Mouse (Mus musculus) right cerebral cortex, adult 2 months (tissue): ENCODE measurements around the gene Olfr816.
"Not testable (repeated sequence)": the region's sequence is repeated elsewhere in the genome, so short reads cannot be mapped to it uniquely, and the experiment has no call there.

Source experiments
- DNase-seq, 2 experiments: peaks; one replicate each; pipeline ENCODE4 v3.0.0; 2021 to 2022; ENCODE audit warnings: low spot score in 2 of 2

The Olfr816 gene

DNA sequence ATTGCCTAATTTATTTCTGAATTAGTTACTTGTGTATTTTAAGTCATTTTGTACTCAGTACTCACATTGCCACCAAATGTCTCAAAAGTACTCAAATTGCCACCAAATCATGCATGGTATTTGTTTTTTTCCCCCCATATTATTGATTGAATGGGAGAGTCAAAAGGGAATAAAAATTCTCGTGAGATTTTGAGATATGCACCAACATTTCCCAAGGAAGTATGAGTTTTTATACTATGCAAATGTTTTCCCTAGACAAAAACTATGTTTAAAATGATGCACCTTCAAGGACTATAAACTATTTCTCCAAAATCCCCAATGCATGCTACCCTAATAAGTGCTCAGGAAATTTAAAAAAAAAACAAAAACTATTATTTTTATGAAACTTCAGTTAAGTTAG, at the start of gene Olfr816:
TSS of gene Olfr816 (minus strand) at position 101 of the 400 bp plus-strand sequence.
- DNase-seq = no peak

DNA sequence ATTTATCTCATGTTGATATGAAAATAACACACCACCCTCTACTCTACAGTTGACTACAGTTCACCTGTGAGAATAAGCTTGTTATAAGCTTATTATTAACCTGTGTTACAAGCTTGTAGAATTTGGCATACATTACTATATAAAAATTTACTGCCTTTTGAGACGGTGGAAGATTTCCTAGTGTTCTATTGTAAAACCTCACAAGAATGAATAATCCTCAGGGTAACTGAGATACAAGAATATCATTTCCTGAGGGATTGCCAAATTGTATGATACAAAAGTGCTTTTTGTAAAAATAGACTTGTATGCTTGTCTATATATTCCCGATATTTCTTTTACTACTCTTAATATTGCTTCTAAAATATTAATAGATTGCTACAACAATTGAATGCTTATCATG, 33.6 kb upstream of the Olfr816 start, which contains the start of gene Olfr818:
TSS of gene Olfr818 (minus strand) at position 101 of the 400 bp plus-strand sequence.
- no peak for DNase-seq

DNA sequence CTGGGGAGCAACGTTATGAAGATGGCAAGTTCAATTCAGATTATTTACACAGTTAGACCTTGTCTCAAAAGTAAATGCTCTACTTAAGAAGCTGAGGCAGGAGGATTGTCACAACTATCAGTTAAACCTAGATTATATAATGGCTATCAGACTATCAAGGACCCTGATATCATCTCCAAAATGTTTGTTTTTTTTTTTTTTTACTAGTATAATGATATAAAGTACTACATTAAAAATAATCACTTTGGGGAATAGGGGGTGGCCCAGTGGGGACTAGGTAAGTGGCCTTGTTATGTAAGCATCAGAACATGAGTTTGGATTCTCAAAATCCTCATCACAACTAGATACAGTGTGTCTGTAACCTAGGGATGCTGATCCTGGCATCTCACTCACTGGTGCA, 9.6 kb downstream of the Olfr816 start, which contains the start of gene Olfr815:
TSS of gene Olfr815 (minus strand) at position 101 of the 400 bp plus-strand sequence.
- DNase-seq = not testable (repeated sequence)

DNA sequence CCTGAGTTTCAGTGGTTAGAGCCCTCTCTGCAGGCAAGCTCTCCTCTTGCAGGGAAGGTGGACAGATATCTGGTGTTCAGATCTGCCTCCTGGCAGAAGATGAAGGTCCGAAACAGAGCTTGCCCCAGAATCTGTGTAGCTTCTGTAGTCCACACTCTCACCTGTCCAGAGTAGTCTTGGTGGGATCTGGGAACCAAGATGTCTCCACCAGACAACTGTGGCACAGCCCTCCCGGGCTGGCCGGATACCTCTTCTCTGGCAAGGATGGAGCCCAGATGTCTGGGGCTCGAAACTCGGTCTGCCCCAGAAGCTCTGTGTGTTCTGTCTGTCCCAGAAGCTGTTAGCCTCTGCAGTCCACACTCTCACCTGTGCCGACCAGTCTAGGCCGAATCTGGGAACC, 29.5 kb downstream of the Olfr816 start:
- DNase-seq = no peak

DNA sequence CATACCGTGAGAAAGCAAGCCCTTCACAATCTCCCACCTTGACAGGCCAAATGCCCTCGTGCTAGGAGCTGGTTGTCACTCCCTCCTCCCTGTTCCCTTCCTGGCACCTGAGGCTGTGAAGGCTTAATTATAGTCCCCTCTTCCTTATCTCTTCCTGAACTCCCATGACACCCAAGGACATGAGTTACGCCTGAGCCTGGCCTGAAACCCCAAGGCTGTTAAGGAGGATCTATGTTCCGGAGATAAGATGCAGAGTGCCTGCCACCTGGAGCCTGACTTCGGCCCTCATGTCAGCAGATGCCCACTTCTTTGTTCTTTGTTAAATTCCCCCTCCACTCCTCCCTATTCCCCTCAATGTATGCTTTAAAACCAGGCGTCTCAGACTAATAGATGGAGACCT, 29.9 kb downstream of the Olfr816 start:
- DNase-seq = not testable (repeated sequence)

DNA sequence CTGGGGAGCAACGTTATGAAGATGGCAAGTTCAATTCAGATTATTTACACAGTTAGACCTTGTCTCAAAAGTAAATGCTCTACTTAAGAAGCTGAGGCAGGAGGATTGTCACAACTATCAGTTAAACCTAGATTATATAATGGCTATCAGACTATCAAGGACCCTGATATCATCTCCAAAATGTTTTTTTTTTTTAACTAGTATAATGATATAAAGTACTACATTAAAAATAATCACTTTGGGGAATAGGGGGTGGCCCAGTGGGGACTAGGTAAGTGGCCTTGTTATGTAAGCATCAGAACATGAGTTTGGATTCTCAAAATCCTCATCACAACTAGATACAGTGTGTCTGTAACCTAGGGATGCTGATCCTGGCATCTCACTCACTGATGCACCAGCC, 35.6 kb downstream of the Olfr816 start, which contains the start of gene Olfr814:
TSS of gene Olfr814 (minus strand) at position 101 of the 400 bp plus-strand sequence.
- not testable (repeated sequence) for DNase-seq
